Mouse (Mus musculus) ES-E14 (cell line): Measurements from ENCODE around the gene Homer3. TPM values are rescaled to one million over a fixed set of nuclear protein-coding genes. Genes with fewer than 3 reads are reported as not detected.

Experiments used
- DNase-seq: peaks from one replicate; pipeline ENCODE4 v3.0.0-alpha.2; 2013; ENCODE audit warnings: low read depth, low spot score
- H3K27ac ChIP-seq: 2 replicates; pipeline ENCODE4 v1.5.1; 2012; ENCODE audit warnings: low read depth, mild to moderate bottlenecking, low read length, moderate library complexity, mixed read lengths; ENCODE audit not compliant: poor library complexity, insufficient read depth, severe bottlenecking
- H3K36me3 ChIP-seq: 2 replicates; pipeline ENCODE4 v1.6.1; 2012; ENCODE audit warnings: mild to moderate bottlenecking, low read length, moderate library complexity, mixed read lengths; ENCODE audit not compliant: control insufficient read depth, poor library complexity, insufficient read depth, severe bottlenecking
- H3K4me1 ChIP-seq, 2 experiments: fragments of 150-350 bp in 1 of 2; sonication (generic) in 1 of 2; 2 replicates each; pipeline ENCODE4 v1.6.1; 2012; ENCODE audit warnings: low read length in 2 of 2, mild to moderate bottlenecking in 1 of 2, mixed read lengths in 1 of 2; ENCODE audit not compliant: control insufficient read depth in 2 of 2, insufficient read depth in 2 of 2, poor library complexity in 1 of 2
- H3K4me3 ChIP-seq, 2 experiments: fragments of 150-350 bp in 1 of 2; sonication (generic) in 1 of 2; 2 replicates each; pipeline ENCODE4 v1.5.1; 2012; ENCODE audit warnings: low read length in 2 of 2, low read depth in 1 of 2, mild to moderate bottlenecking in 1 of 2, mixed read lengths in 1 of 2; ENCODE audit not compliant: insufficient read depth in 1 of 2, poor library complexity in 1 of 2, severe bottlenecking in 1 of 2
- H3K9ac ChIP-seq: 2 replicates; pipeline ENCODE4 v1.6.1; 2012; ENCODE audit warnings: low read depth, mild to moderate bottlenecking, low read length, mixed read lengths; ENCODE audit not compliant: poor library complexity, insufficient read depth, severe bottlenecking
- H3K9me3 ChIP-seq: fragments of 150-350 bp; sonication (generic); 2 replicates; pipeline ENCODE4 v1.6.1; 2012; ENCODE audit warnings: low read depth, mild to moderate bottlenecking, low read length; ENCODE audit not compliant: control insufficient read depth, insufficient read depth
- CHD2 ChIP-seq: IDR thresholded peaks from 2 replicates; pipeline ENCODE4 v1.6.1; 2014; ENCODE audit warnings: mild to moderate bottlenecking, low read depth, low read length, inconsistent platforms
- HCFC1 ChIP-seq: IDR thresholded peaks from 2 replicates; pipeline ENCODE4 v1.6.1; 2012; ENCODE audit warnings: low read length, inconsistent platforms, borderline replicate concordance; ENCODE audit not compliant: insufficient read depth
- MAFK ChIP-seq: IDR thresholded peaks from 2 replicates; pipeline ENCODE4 v1.6.1; 2014; ENCODE audit warnings: mild to moderate bottlenecking, low read depth, low read length, inconsistent platforms; ENCODE audit not compliant: insufficient read depth
- ZC3H11A ChIP-seq: IDR thresholded peaks from 2 replicates; pipeline ENCODE4 v1.6.1; 2012; ENCODE audit warnings: low read depth, mild to moderate bottlenecking, inconsistent platforms, low read length, borderline replicate concordance
- ZNF384 ChIP-seq: IDR thresholded peaks from 2 replicates; pipeline ENCODE4 v1.6.1; 2012; ENCODE audit warnings: low read depth, low read length, inconsistent platforms
- in situ Hi-C, 2 experiments: fragments of 600-800 bp; cut with MboI; formaldehyde crosslinking; loops; one replicate each; pipeline ENCODE4 v1.15.1; 2025; ENCODE audit warnings: low sequenced_read_pairs in 2 of 2, inconsistent platforms in 1 of 2; ENCODE audit not compliant: unreplicated experiment in 2 of 2
- total RNA-seq: library from RNA; depleted of rRNA; stranded (reverse); fragments of 300-350 nt; gene quantifications from 2 replicates; pipeline ENCODE4 v1.2.3, GENCODE M21; 2012

Gene Homer3
- total RNA-seq, 1 experiment = 34.4 TPM

DNA sequence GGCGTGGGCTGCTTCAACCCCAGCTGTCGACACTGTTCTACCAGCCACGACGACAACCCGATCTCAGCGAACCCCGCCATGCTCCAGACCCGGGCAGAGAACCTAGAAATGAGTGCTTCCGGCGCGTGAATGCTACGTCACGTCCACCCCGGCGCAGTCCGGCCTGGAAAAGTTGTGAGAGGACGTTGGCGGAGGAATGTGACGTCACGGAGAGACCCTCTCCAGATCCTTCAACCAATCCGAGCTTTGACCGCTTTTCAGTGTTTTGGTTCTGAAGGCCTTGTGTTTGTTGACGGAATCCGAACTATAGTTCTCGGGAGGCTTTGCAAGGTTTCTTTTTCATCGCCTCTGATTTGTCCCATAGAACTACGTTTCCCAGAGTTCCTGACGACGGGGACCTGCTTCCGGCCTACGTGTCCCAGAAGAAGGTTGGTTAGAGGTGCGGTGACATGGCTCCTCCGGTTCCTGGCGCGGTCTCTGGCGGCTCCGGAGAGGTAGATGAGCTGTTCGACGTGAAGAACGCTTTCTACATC lies 19.8 kb downstream of the Homer3 start, which contains the start of the genes Ddx49 and Cope:
Gene Ddx49, minus strand, starts transcription at position 132 of the 533 bp plus-strand sequence.
Gene Cope, plus strand, starts transcription at position 161 of the 533 bp plus-strand sequence.
- Histone ChIP-seq H3K4me1 (no peaks in the 10 kb centered on the region), H3K4me3 (peak within 1 kb of the TSS; percentile 86 to 97), H3K9ac (peak within 1 kb of the TSS; percentile 84), H3K9me3 (no peaks in the 10 kb centered on the region), H3K36me3 (peaks cover 28% of the 10 kb centered on the region), H3K27ac (no peak within 1 kb of the TSS)
- in situ Hi-C loops = no loop called here
- TF ChIP-seq MAFK (no peak), ZC3H11A (peak; percentile 35; the same call in 1 of the 2 replicates), ZNF384 (no peak), CHD2 (peak; percentile 36; the same call in 1 of the 2 replicates), HCFC1 (peak; percentile 94)
- peak; percentile 93 for DNase-seq

DNA sequence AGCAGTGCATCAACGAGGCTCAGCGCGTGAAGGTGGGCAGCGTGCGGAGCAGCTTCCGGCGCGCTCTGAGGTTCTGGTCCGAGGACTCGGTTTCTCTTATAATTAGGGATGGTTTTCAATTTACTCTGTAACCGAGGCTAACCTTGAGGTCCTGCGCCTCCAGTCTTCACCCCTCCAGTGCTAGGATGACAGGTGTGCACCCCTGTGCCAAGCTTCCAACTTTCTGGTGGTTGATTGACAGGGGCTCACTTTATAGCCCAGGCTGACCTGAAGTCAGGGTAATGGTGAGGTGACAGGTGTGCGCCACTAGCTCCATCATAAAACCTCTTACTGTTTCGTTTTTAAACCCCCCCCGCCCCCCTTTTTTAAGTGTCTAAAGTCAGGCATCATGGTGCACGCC lies 20.3 kb downstream of the Homer3 start:
- Histone ChIP-seq H3K9ac (peak overlapping the region; percentile 84), H3K4me1 (no peaks in the 10 kb centered on the region), H3K4me3 (peak overlapping the region; percentile 86 to 97), H3K36me3 (peaks cover 29% of the 10 kb centered on the region; the same call in 1 of the 2 replicates), H3K27ac (no peak overlapping the region), H3K9me3 (no peaks in the 10 kb centered on the region)
- TF ChIP-seq ZNF384 (no peak), MAFK (no peak), HCFC1 (no peak), ZC3H11A (no peak), CHD2 (no peak)
- in situ Hi-C loops = no loop called here
- DNase-seq = no peak

DNA sequence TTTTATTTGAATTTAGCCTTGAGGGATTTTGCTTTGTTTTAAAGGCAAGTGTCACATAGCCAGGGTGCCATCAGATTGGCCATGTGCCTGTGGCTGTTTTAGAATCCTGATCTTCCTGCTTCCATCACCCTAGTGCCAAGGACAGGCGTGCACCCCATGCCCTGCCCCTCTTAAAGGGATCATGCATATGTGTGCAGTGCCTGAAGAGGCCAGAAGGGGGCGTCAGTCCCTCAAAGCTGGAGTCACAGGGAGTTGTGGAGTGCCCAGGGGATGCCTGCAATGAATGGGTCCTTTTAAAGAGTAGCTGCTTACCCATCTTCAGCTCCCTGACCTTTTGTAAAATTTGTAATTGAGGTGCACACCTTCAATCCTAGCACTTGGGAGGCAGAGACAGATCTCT lies 26.7 kb downstream of the Homer3 start:
- TF ChIP-seq HCFC1 (no peak), ZC3H11A (no peak)
- H3K36me3 ChIP-seq = peaks cover 53% of the 10 kb centered on the region
- no peak overlapping the region for H3K9ac ChIP-seq
- H3K27ac ChIP-seq = no peak overlapping the region
- in situ Hi-C loops = no loop called here
- DNase-seq = peak; percentile 60
- H3K4me3 ChIP-seq = no peak overlapping the region
- H3K9me3 ChIP-seq = no peaks in the 10 kb centered on the region
- no peaks in the 10 kb centered on the region for H3K4me1 ChIP-seq

DNA sequence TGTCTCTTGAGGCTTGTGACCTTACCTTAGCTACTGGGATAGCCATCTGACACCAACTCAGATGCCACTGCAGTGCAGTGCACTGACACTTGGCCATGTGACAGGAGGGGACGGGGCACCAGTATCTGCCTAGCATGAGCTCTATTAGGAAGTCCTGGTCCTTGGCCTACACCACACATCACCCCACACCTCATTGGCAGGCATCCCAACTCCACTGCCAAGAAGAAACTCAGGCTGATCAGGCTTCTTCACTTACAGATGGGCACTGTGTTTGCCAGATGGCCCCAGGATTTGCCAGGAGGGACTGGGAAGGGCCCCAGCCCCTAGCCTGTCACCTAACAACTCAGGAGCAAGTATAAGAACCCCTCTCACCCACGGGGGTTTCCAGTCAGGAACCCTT lies 30.8 kb downstream of the Homer3 start:
- H3K27ac ChIP-seq = no peak overlapping the region
- in situ Hi-C loops = no loop called here
- no peak for DNase-seq
- TF ChIP-seq HCFC1 = no peak
- TF ChIP-seq ZNF384 = no peak
- TF ChIP-seq ZC3H11A = no peak
- TF ChIP-seq CHD2 = no peak
- TF ChIP-seq MAFK = no peak
- H3K4me3 ChIP-seq = no peak overlapping the region
- H3K9me3 ChIP-seq = no peaks in the 10 kb centered on the region
- peaks cover 30% of the 10 kb centered on the region for H3K36me3 ChIP-seq
- H3K9ac ChIP-seq = no peak overlapping the region
- H3K4me1 ChIP-seq = peaks cover 0 to 7% of the 10 kb centered on the region in 2 experiments; a peak in 1 of 4 replicates
